Mouse (Mus musculus): Measurements from ENCODE around the gene Zfp575.

The Zfp575 gene

GRCm38 (mm10) chr7:24600941-24601597, 13.6 kb upstream of the Zfp575 start:
- DNase-seq: peak; percentile 95

GRCm38 (mm10) chr7:24599211-24600067, 12.0 kb upstream of the Zfp575 start:
- DNase-seq: no peak

- no peak for DNase-seq
These were observed 10.7 kb upstream of the Zfp575 start for GRCm38 (mm10) chr7:24598121-24598520.

GRCm38 (mm10) chr7:24595464-24595863, 8.0 kb upstream of the Zfp575 start:
- no peak for DNase-seq

- DNase-seq: no peak
These were observed 6.9 kb upstream of the Zfp575 start for GRCm38 (mm10) chr7:24594309-24594803.

GRCm38 (mm10) chr7:24593621-24594308, 6.3 kb upstream of the Zfp575 start:
- peak; percentile 71 for DNase-seq

- no peak for DNase-seq
These were observed 5.3 kb upstream of the Zfp575 start for GRCm38 (mm10) chr7:24592781-24593180.

- DNase-seq: no peak
These were observed 4.7 kb upstream of the Zfp575 start for GRCm38 (mm10) chr7:24592163-24592562.

- DNase-seq: no peak
These were observed 4.3 kb upstream of the Zfp575 start for GRCm38 (mm10) chr7:24591735-24592134.

GRCm38 (mm10) chr7:24588336-24588735, 895 bp upstream of the Zfp575 start:
- no peak for DNase-seq

- no peak for DNase-seq
These were observed 613 bp downstream of the Zfp575 start for GRCm38 (mm10) chr7:24586828-24587227.

- no peak for DNase-seq
These were observed 1.4 kb downstream of the Zfp575 start for GRCm38 (mm10) chr7:24585995-24586394.

GRCm38 (mm10) chr7:24584876-24585275, 2.6 kb downstream of the Zfp575 start:
- no peak for DNase-seq

GRCm38 (mm10) chr7:24577811-24578210, 9.6 kb downstream of the Zfp575 start:
- DNase-seq: no peak

GRCm38 (mm10) chr7:24574224-24574796, 13.1 kb downstream of the Zfp575 start:
- no peak for DNase-seq

- no peak for DNase-seq
These were observed 15.0 kb downstream of the Zfp575 start for GRCm38 (mm10) chr7:24572455-24572854.

- no peak for DNase-seq
These were observed 16.4 kb downstream of the Zfp575 start for GRCm38 (mm10) chr7:24571071-24571470.

- DNase-seq: peak; percentile 43
These were observed 18.9 kb downstream of the Zfp575 start for GRCm38 (mm10) chr7:24568512-24568911.

GRCm38 (mm10) chr7:24566206-24566605, 21.2 kb downstream of the Zfp575 start:
- no peak for DNase-seq

- no peak for DNase-seq
These were observed 21.8 kb downstream of the Zfp575 start for GRCm38 (mm10) chr7:24565627-24566026.

GRCm38 (mm10) chr7:24564607-24565265, 22.7 kb downstream of the Zfp575 start:
- peak; percentile 53 for DNase-seq

- no peak for DNase-seq
These were observed 23.6 kb downstream of the Zfp575 start for GRCm38 (mm10) chr7:24563837-24564206.

Data from right cerebral cortex, adult 18-20 months (tissue).